In the genomic region with DNA sequence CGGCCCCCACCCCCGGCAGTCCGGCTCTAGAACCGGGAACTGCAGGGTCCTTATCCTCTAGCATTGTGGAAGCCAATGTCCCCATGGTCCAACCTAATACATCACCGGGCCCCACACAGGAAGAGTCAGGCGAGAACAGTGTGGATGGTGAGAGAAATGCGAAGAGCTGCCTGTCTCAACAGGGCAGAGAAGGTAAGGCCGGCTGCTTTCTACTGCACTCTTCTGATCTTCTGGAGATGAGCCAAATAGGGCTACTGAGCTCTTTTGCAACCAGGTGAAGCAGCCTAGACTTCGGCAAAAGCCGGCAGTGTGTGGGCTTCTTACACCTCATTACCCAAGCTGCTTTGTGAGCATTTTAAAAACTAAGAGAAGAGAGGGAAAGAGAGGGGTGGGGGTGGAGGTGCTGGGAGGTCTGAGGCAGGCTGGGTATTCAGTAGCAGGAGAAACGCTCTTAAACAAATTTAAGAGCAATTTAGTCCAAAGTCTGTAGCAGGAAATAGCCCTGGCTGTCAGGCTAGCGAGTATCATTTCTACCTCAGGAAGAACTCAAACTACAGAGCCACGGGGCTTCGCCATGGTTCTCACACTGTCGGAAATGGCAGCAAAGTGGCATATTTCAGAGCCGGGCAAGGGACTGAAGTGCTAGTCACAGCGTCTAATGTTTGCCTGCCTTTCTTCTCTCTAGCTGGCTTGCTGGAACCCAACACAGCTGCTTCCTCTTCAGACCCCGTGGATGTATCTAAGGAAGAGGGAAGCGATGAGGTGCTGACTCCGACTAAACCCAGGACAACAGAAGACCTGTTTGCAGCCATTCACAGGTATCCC, we compare ENCODE assay signal across 8 mouse cellular contexts. TPM values are rescaled to one million over a fixed set of nuclear protein-coding genes. Genes with fewer than 3 reads are reported as not detected.
DNase-seq lines count a peak whose midpoint lies in the region; ATAC-seq lines count a peak whose summit lies in the region.

No protein-coding gene starts in this region.

- no peaks in the 10 kb centered on the region for H3K9me3 ChIP-seq in forebrain, embryonic 14.5 days (replicated peaks; ENCODE audit: control insufficient read depth, low read length)
- H3K9me3 ChIP-seq in limb, embryonic 15.5 days: no peaks in the 10 kb centered on the region

- H3K4me2 ChIP-seq in forebrain, embryonic 14.5 days (ENCODE audit: low read length): no peak overlapping the region
- H3K4me2 ChIP-seq in limb, embryonic 15.5 days: no peak overlapping the region

- peaks cover 29% of the 10 kb centered on the region for H3K36me3 ChIP-seq in forebrain, embryonic 14.5 days (ENCODE audit: control insufficient read depth, insufficient read depth, low read length)
- peaks cover 34% of the 10 kb centered on the region for H3K36me3 ChIP-seq in limb, embryonic 15.5 days

- H3K4me3 ChIP-seq in forebrain, embryonic 14.5 days (ENCODE audit: low read depth, low read length): no peak overlapping the region
- no peak overlapping the region for H3K4me3 ChIP-seq in limb, embryonic 15.5 days

- H3K27ac ChIP-seq in forebrain, embryonic 14.5 days (ENCODE audit: low read depth, low read length): peak overlapping the region; percentile 61; the same call in 1 of the 2 replicates
- H3K27ac ChIP-seq in limb, embryonic 15.5 days: peak overlapping the region; percentile 38; the same call in 1 of the 2 replicates

- peaks cover 17% of the 10 kb centered on the region; the same call in 1 of the 2 replicates for H3K4me1 ChIP-seq in forebrain, embryonic 14.5 days (ENCODE audit: control insufficient read depth, insufficient read depth, low read length)
- peaks cover 30% of the 10 kb centered on the region for H3K4me1 ChIP-seq in limb, embryonic 15.5 days

- 48% methylated on average over 20 of the region's 20 CpGs for WGBS in forebrain, embryonic 14.5 days
- WGBS in limb, embryonic 15.5 days: 54% methylated on average over 20 of the region's 20 CpGs

- no peak overlapping the region; the same call in 1 of the 2 replicates for H3K9ac ChIP-seq in forebrain, embryonic 14.5 days (ENCODE audit: low read length)
- no peak overlapping the region for H3K9ac ChIP-seq in limb, embryonic 15.5 days

- peak; percentile 41 to 48 for DNase-seq in left cerebral cortex, postnatal 25 days (ENCODE audit: low spot score in 2 of 2)
- no peak for DNase-seq in left cerebral cortex, postnatal 4 days
- DNase-seq in brain, adult 2 months (ENCODE audit: low read depth, low spot score): peak; percentile 82
- DNase-seq in forebrain, embryonic 14.5 days (ENCODE audit: low spot score): peak; percentile 39
- no peak for DNase-seq in c-Kit-positive CD71-positive TER-119-positive erythroid progenitor cells, embryonic 14.5 days (ENCODE audit: low spot score)
- DNase-seq in urinary bladder, adult 18-20 months (ENCODE audit: low spot score in 2 of 2): no peak
- no peak for DNase-seq in gastrocnemius, postnatal 25 days

- H3K27me3 ChIP-seq in forebrain, embryonic 14.5 days (replicated peaks; ENCODE audit: control insufficient read depth, insufficient read depth, low read length): no peaks in the 10 kb centered on the region
- no peaks in the 10 kb centered on the region for H3K27me3 ChIP-seq in limb, embryonic 15.5 days

- 0 out of 2 replicates have a peak, but pooled peaks have one; percentile 4 for ATAC-seq in forebrain, embryonic 14.5 days
- no peak for ATAC-seq in limb, embryonic 15.5 days (ENCODE audit: insufficient number of reproducible peaks, low FRiP score, low TSS enrichment, low read depth)

- intact Hi-C loops in left cerebral cortex, postnatal 25 days (cut with DNase I): loop anchor here (2.0 to 5.0 kb wide), 2 partner anchors 48 to 290 kb away; no protein-coding TSS in a partner anchor
- intact Hi-C loops in left cerebral cortex, postnatal 4 days (cut with DNase I): loop anchor here (5.0 kb wide), 2 partner anchors 75 to 135 kb away; no protein-coding TSS in a partner anchor

RNA-seq across cellular contexts. Expression of a gene that starts 18.8 kb away (rescaled TPM):
- 1 to 10 TPM; 2.8 to 3.8 TPM for total RNA-seq in left cerebral cortex, postnatal 25 days (2021)
- 1 to 10 TPM; 4.9 to 5.4 TPM for total RNA-seq in left cerebral cortex, postnatal 4 days (2021)
- 7.7 and 7.8 TPM in 2 replicates for polyA plus RNA-seq in forebrain, embryonic 14.5 days (2014; fragmentation: Nextera tagmentation; extraction: Ambion mirVana)
- polyA plus RNA-seq in limb, embryonic 15.5 days (2015; fragmentation: Nextera tagmentation; extraction: Ambion mirVana): 55.9 and 61.4 TPM in 2 replicates
- total RNA-seq in gastrocnemius, postnatal 25 days (2021): under 1 TPM; 0.59 to 0.91 TPM

Comparison
In these comparisons a context has a peak if more than half of its experiments do, and no peak if none do; other contexts are left out.
1. DNase-seq: peak in left cerebral cortex, postnatal 25 days (2 of 2), brain, adult 2 months (single experiment) and forebrain, embryonic 14.5 days (single experiment); none in left cerebral cortex, postnatal 4 days (single experiment), c-Kit-positive CD71-positive TER-119-positive erythroid progenitor cells, embryonic 14.5 days (single experiment), urinary bladder, adult 18-20 months (0 of 2) and gastrocnemius, postnatal 25 days (single experiment).